Mouse (Mus musculus) lung, postnatal 0 days (tissue): ENCODE measurements around the gene Dnmbp.

Experiments
- CTCF ChIP-seq: IDR thresholded peaks from 2 replicates; pipeline ENCODE4 v1.5.1; 2016; ENCODE audit warnings: antibody characterized with exemption, mild to moderate bottlenecking
- EP300 ChIP-seq: IDR thresholded peaks from 2 replicates; pipeline ENCODE4 v1.6.1; 2016; ENCODE audit warnings: antibody characterized with exemption, mild to moderate bottlenecking, control low read depth

GRCm38 (mm10) chr19:43912775-43913486, 27.1 kb downstream of the Dnmbp start:
- TF ChIP-seq EP300 (no peak), CTCF (no peak)
